Mouse (Mus musculus) B cell, adult 62 days (primary cell): ENCODE measurements around the gene Mpzl3. TPM values are rescaled to one million over a fixed set of nuclear protein-coding genes. Genes with fewer than 3 reads are reported as not detected.

Source experiments
- total RNA-seq: library from RNA; stranded (reverse); gene quantifications from 4 replicates; pipeline ENCODE4 v1.2.4, GENCODE M21; 2023

Gene Mpzl3
- 5.4 to 12.4 TPM (median 7.1 TPM) in 4 replicates for total RNA-seq

DNA sequence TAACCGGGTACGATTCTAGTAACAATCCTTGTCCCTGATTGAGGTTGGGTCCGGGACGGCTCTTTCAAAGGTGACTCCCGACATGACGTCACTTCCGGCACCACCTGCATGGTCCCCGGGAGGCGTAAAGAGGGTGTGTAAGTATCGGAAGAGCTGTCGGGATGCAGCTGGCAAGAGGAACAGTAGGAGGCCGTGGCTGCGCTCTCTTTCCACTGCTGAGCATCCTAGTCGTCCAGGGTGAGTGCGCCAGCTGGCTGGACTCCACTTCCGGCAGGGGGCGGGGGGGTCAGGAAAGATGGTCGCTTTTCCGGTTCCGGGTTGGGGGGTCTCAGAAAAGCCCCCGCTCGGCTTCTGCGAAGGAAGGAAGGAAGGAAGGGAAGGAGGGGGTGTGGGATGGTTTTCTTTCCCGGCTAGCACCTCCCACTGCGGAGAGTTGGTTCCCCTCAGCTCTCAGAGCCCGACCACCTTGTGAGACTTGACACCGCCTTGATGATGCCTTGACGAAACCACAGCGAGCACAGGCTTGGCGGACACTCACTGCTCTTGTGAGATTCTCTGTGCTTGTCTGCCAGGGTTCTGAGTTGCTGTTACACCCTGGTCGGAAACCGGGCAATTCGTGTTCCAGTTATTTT is at the start of gene Mpzl3:
Gene Mpzl3 (plus strand): TSS at position 105 of the 632 bp plus-strand sequence.

DNA sequence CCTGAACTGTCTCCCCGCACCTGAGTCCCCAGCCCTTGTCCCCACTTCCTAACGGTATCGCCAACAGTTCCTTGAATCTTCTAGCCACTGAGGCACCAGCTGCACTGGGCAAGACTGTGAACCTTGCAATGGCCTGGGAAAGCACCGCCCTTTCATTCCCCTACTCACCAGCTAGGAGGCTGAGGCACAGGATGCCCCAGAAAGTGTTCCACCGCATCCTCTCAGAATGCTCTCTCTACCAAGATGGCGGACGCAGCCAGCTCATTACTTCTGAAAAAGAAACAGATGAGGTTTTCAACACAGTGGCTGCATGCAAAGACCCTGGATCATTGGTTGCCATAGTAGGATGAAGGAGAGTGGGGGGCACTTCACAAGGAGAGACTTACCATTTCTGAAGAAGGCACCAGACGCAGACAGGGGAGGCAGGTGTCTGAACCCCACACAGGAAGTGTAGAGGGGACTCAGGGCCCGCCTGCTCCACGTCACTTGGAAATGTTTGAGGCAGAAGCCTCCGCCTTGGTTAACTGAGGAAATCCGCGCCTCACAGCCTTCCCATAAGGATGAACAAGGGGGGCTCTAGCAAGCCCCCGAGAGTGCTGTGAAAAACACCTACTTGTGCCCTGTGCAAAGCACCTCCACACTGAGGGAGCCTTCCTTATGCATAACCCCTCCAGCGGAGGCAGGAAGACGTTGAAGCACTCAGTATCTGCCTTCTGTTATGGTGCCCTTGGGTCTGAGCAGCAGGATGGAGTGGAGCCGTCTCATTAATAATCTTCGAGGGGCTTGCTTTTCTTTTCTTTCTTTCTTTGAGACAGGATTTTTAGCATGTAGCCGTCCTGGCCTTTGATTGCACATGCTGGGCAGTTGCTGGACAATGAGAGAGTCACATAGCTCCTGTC is 45.6 kb upstream of the Mpzl3 start, which contains the start of gene Cd3e:
Gene Cd3e (minus strand): TSS at position 448 of the 899 bp plus-strand sequence.

DNA sequence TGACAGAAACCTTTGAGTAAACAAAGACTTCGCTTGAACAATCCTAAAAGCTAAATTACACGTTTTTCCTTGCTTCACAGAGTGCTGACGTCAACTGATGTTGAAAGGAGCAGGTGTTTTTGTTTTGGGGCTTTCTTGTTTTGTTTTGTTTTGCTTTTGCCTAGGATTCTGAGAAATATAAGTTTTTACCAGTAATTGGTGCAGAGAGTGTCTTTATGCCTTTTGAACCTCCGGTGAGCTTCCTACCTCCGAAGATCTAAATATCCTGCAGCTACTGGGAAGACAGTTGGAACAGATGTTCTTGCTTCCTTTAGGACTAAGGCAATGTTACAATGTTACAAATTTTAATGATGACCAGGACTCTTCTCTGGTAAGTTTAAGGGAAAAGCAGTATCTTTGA is 15.5 kb upstream of the Mpzl3 start, which contains the start of gene Mpzl2:
Gene Mpzl2 (plus strand): TSS at position 301 of the 400 bp plus-strand sequence.

DNA sequence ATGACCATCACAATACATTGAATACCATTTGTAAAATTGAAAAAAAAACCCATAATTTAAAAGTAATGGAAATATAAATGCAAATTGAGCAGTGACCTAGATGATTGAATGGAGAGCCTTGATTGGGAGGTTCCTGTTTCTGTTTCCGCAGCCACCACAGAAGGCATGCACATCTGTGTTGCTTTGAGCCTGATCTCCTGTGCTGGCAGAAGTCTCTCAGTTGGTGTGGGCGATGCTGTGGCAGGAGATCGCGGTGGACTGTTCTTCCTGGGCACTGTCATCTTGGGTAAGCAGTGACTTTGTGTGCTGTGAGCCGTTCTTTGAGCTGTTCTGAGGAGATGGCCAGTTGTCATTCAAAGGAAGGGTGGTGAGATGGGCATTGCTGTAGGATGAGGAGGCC is 24.0 kb downstream of the Mpzl3 start, which contains the start of gene Jaml:
Gene Jaml (plus strand): TSS at position 173 of the 400 bp plus-strand sequence.

DNA sequence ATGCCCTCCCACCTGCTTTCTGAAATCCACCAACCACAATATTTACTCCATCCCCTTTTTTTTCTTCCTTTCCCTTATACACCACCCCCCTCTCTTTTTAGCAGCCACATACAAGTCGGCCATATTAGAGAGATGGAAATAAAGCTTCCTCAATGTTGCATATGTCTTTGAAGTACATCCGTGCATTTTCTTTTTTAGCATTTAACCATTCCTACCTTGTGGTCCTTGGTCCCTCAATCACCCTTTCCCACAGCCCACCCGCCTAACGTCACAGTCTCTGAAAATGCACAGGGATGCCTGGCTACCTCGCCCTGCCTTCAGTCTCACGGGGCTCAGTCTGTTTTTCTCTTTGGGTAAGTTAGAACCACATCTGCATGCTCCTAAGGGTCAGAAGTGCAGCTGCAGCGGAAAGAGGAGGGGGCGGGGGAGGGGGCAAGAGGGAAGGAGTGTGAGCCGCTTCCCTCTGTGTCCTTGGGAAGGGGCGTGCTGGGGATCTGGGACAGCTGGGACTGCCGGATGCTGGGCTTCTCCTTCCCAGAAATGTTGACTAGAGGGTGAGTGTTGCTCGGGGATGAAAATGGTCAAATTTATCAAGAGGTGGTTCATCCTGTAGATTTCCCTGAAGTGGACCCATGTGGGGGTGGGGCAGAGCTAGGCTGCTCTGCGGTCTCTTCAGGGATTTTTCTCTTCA is 62.9 kb downstream of the Mpzl3 start, which contains the start of gene Scn2b:
Gene Scn2b (plus strand): TSS at position 42 of the 691 bp plus-strand sequence.

Other genes with a start within 250 kb of the Mpzl3 start
- 127 to 158 TPM (median 134 TPM) in 4 replicates for gene Kmt2a, start 173.9 kb upstream of the Mpzl3 start, total RNA-seq
- 123 to 144 TPM (median 136 TPM) in 4 replicates for gene Atp5l, start 134.4 kb upstream of the Mpzl3 start, total RNA-seq
- gene Ube4a, start 89.6 kb upstream of the Mpzl3 start, total RNA-seq: 76.8 to 101 TPM (median 82.4 TPM) in 4 replicates
- gene Cd3g, start 74.8 kb upstream of the Mpzl3 start, total RNA-seq: 1.2 to 2.6 TPM (median 2.0 TPM) in 4 replicates
- 1.2 to 3.9 TPM (median 1.8 TPM) in 4 replicates for gene Cd3d, start 73.4 kb upstream of the Mpzl3 start, total RNA-seq
- gene Cd3e, start 45.6 kb upstream of the Mpzl3 start, total RNA-seq: 3.2 to 4.5 TPM (median 3.7 TPM) in 4 replicates
- 0.52 to 1.4 TPM (median 0.77 TPM) in 4 replicates for gene Mpzl2, start 15.4 kb upstream of the Mpzl3 start, total RNA-seq
- gene Jaml, start 24.0 kb downstream of the Mpzl3 start, total RNA-seq: 15.3 to 28.6 TPM (median 19.5 TPM) in 4 replicates
- gene Scn2b, start 62.6 kb downstream of the Mpzl3 start, total RNA-seq: 0.48 to 0.75 TPM (median 0.55 TPM) in 4 replicates
- gene Scn4b, start 83.2 kb downstream of the Mpzl3 start, total RNA-seq: 0.33 to 0.63 TPM (median 0.43 TPM) in 4 replicates
- 0.46 to 0.58 TPM in 2 of 4 replicates, not detected in the others for gene BC049352, start 126.8 kb downstream of the Mpzl3 start, total RNA-seq
- gene Tmprss4, start 148.9 kb downstream of the Mpzl3 start, total RNA-seq: not detected in 4 replicates
- 147 to 156 TPM (median 155 TPM) in 4 replicates for gene Il10ra, start 214.0 kb downstream of the Mpzl3 start, total RNA-seq